Mouse (Mus musculus): ENCODE data around the gene Dctn1. TPM values are rescaled to one million over a fixed set of nuclear protein-coding genes. Genes with fewer than 3 reads are reported as not detected.

Gene Dctn1
- polyA plus RNA-seq, 1 experiment from 2014 or later = 153 TPM

DNA sequence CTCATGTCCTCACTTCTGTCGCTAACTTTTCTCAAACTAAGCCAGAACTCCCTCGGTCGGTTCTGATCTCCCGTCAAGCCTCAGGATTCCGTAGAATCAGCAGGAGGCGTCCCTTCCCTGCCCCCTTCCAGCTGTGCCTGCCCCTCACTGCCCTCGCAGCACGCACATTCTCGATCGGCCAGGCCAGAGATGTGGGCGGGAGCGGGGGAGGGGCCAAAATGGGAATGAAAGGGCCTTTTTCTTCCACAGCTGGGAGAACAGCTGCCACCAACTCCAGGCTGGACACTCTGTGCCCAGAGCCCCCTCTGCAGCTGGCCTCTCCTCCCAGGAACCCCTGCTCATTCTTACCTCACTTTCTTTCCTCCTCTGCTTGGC, 28.2 kb upstream of the Dctn1 start:
- no peaks in the 10 kb centered on the region for H3K9me3 ChIP-seq (replicated peaks)
- H3K4me1 ChIP-seq = peaks cover 50% of the 10 kb centered on the region
- H3K4me2 ChIP-seq = peak overlapping the region; percentile 47
- under 1% methylated on average over 12 of the region's 12 CpGs for WGBS
- peak overlapping the region; percentile 29 for H3K4me3 ChIP-seq (replicated peaks)
- H3K9ac ChIP-seq (replicated peaks) = peak overlapping the region; percentile 31
- peak overlapping the region; percentile 81 for H3K27ac ChIP-seq (replicated peaks)
- peak; percentile 51 for ATAC-seq (ENCODE audit: low FRiP score)
- peaks cover 11% of the 10 kb centered on the region; the same call in 1 of the 2 replicates for H3K27me3 ChIP-seq (replicated peaks)
- no peaks in the 10 kb centered on the region for H3K36me3 ChIP-seq

DNA sequence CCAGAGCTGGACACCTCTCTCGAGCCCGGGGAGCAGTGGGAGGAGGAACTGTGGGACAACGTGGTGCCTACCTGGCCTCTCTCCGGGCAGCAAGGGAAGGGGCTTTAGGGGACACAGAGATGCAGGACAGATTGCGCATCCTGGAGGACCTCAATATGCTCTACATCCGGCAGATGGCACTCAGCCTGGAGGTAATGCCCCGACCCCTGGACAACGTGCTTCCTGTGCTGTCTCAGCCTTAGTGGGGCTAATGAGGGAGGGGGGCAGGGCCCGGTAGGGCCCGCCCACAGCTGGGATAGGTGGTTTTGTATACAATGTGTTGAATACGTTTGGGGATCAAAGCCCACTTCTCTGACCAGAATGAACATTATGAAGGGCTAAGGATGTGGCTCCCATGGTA, 27.7 kb upstream of the Dctn1 start:
- peak; percentile 26 for ATAC-seq (ENCODE audit: low FRiP score)
- peaks cover 55% of the 10 kb centered on the region for H3K4me1 ChIP-seq

DNA sequence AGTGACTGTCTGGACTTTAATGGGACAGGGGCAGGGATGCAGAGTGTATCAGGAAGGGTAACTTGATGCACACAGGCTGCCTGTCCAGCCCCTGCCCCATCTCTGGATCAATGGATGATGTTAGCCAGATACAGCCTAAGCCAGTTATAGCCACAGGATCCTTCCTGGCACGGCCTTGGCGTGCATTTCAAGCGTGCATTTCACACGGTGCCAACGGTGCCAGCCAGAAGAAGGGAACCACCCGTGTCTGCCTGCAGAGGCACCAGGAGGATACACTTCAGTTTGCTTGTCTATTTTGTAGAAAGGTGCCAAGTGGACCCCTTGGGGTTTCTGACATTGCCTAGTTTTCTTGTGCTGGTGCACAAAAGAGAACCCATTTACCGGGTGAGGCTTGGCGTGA, 25.7 kb upstream of the Dctn1 start:
- ATAC-seq (ENCODE audit: low FRiP score) = no peak
- no peak overlapping the region for H3K9ac ChIP-seq (replicated peaks)
- H3K4me1 ChIP-seq = peaks cover 56% of the 10 kb centered on the region
- H3K27me3 ChIP-seq (replicated peaks) = peaks cover 11% of the 10 kb centered on the region; the same call in 1 of the 2 replicates
- H3K36me3 ChIP-seq = no peaks in the 10 kb centered on the region
- no peak overlapping the region for H3K27ac ChIP-seq (replicated peaks)
- H3K4me2 ChIP-seq = no peak overlapping the region
- WGBS = 77% methylated on average over 8 of the region's 8 CpGs
- no peak overlapping the region for H3K4me3 ChIP-seq (replicated peaks)
- H3K9me3 ChIP-seq (replicated peaks) = no peaks in the 10 kb centered on the region

More for the DNA sequence above, 27.7 kb upstream of the Dctn1 start:
- Histone ChIP-seq H3K4me3 (replicated peaks) (peak overlapping the region; percentile 29), H3K4me2 (peak overlapping the region; percentile 47), H3K36me3 (no peaks in the 10 kb centered on the region), H3K9ac (replicated peaks) (peak overlapping the region; percentile 31), H3K9me3 (replicated peaks) (no peaks in the 10 kb centered on the region), H3K27me3 (replicated peaks) (peaks cover 11% of the 10 kb centered on the region; the same call in 1 of the 2 replicates), H3K27ac (replicated peaks) (peak overlapping the region; percentile 81)
- WGBS = 0% methylated on average over 11 of the region's 11 CpGs

DNA sequence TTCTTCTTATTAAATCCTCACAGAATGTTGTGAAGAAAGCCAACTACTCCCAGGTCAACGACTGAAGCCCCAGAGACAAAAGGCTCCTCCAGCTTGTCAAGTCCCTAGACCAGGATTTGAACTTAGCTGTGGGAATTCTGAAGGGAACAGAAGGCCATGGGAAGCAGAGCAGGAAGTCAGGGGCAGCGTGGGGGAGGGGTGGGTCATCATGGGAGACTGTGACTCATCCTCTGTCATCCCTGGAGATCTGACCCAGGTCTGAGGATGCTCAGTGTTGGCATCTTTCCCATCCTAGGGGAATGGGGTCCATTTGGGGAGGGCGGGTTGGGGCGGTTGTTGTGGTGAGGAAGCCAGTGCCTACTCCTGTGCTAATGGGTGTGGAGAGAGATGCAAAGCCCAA, 24.1 kb upstream of the Dctn1 start:
- ATAC-seq (ENCODE audit: low FRiP score) = 0 out of 2 replicates have a peak, but pooled peaks have one; percentile 3
- H3K9ac ChIP-seq (replicated peaks) = peak overlapping the region; percentile 57
- 0 out of 2 replicates have a peak, but pooled peaks cover under 1% of the 10 kb centered on the region for H3K27me3 ChIP-seq (replicated peaks)
- H3K4me2 ChIP-seq = peak overlapping the region; percentile 80
- H3K36me3 ChIP-seq = 0 out of 2 replicates have a peak, but pooled peaks cover under 1% of the 10 kb centered on the region
- peak overlapping the region; percentile 41 for H3K4me3 ChIP-seq (replicated peaks)
- H3K27ac ChIP-seq (replicated peaks) = 0 out of 2 replicates have a peak overlapping the region, but pooled peaks have one; percentile 1
- no peaks in the 10 kb centered on the region for H3K9me3 ChIP-seq (replicated peaks)
- H3K4me1 ChIP-seq = peaks cover 48% of the 10 kb centered on the region
- 39% methylated on average over 4 of the region's 4 CpGs for WGBS

DNA sequence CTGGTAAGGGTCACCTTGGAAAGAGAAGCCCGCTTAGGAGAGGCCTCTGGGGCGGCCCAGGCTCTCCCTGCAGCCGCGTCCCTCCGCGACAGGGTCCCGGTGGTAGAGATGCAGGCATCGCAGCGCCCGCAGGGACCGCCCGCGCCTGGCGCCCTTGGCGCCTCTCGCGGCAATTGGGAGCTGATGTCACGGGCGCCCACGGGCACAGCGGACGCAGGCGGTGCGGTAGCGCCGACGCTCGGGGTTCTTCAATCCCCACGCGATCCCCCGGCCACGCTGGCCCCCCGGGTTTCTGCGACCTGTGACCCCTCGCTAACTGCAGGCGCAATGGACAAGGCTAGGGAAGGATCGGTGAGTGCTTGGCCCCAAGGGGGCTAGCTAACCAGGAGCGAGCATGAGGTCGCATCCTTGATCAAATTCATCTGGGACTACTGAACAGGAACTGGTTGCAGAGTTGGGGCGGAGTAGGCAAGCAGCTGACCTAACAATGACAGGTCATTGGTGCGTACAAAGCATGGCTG, 23.4 kb upstream of the Dctn1 start:
- 0 out of 2 replicates have a peak overlapping the region, but pooled peaks have one; percentile 1 for H3K27ac ChIP-seq (replicated peaks)
- H3K4me1 ChIP-seq = peaks cover 42% of the 10 kb centered on the region
- H3K27me3 ChIP-seq (replicated peaks) = no peaks in the 10 kb centered on the region
- 0 out of 2 replicates have a peak, but pooled peaks cover 3% of the 10 kb centered on the region for H3K36me3 ChIP-seq
- peak overlapping the region; percentile 41 for H3K4me3 ChIP-seq (replicated peaks)
- H3K4me2 ChIP-seq = peak overlapping the region; percentile 80
- 3% methylated on average over 41 of the region's 41 CpGs for WGBS
- ATAC-seq (ENCODE audit: low FRiP score) = peak; percentile 32; the same call in 1 of the 2 replicates
- no peaks in the 10 kb centered on the region for H3K9me3 ChIP-seq (replicated peaks)
- peak overlapping the region; percentile 57 for H3K9ac ChIP-seq (replicated peaks)

DNA sequence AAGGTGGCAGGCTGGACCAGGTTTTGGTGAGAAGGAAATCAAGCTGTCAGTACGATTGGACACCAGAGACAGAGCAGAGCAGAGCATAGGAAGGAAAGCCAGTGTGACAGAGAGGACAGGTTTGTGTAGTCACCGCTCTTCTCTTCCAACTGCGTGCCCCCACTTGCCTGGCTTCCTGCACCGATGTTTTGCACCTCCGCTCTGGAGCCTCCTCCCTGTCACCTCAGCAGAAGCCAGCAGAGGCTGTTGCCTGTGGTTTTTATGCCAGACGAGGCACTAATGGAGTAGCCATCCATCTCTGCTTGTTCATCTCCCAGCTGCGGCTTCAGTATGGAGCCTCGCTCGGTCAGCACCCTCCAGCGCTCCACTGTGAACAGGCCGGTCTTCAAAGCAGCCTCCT, 22.8 kb upstream of the Dctn1 start:
- no peak for ATAC-seq (ENCODE audit: low FRiP score)
- H3K9ac ChIP-seq (replicated peaks) = peak overlapping the region; percentile 57; the same call in 1 of the 2 replicates
- no peak overlapping the region for H3K27ac ChIP-seq (replicated peaks)
- H3K27me3 ChIP-seq (replicated peaks) = no peaks in the 10 kb centered on the region
- H3K36me3 ChIP-seq = 0 out of 2 replicates have a peak, but pooled peaks cover 3% of the 10 kb centered on the region
- H3K4me1 ChIP-seq = peaks cover 36% of the 10 kb centered on the region
- 37% methylated on average over 11 of the region's 11 CpGs for WGBS
- H3K4me3 ChIP-seq (replicated peaks) = no peak overlapping the region
- peak overlapping the region; percentile 80 for H3K4me2 ChIP-seq
- no peaks in the 10 kb centered on the region for H3K9me3 ChIP-seq (replicated peaks)

DNA sequence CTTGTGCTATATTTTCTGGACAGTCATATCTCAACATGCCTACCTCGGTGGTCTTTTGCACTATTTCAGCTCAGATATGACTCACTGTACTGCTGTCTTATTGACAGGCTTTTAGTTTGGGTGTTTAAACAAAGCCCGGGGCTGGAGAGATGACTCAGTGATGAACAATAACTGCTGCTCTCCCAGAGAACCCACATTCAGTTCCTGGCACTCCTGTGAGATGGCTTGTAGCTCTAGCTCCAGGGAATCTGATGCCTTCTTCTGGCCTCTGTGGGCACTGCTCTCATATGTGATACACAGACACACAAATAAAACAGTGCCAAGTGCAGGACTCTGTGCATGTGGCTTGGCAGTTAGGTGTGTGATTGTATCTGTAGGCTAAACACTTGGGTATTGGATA, 20.5 kb upstream of the Dctn1 start:
- Histone ChIP-seq H3K4me1 (peaks cover 15% of the 10 kb centered on the region), H3K9ac (replicated peaks) (no peak overlapping the region), H3K4me2 (no peak overlapping the region), H3K27me3 (replicated peaks) (no peaks in the 10 kb centered on the region), H3K27ac (replicated peaks) (no peak overlapping the region), H3K9me3 (replicated peaks) (no peaks in the 10 kb centered on the region), H3K4me3 (replicated peaks) (no peak overlapping the region), H3K36me3 (0 out of 2 replicates have a peak, but pooled peaks cover 6% of the 10 kb centered on the region)
- ATAC-seq (ENCODE audit: low FRiP score) = no peak
- WGBS = 79% methylated on average over 2 of the region's 2 CpGs

DNA sequence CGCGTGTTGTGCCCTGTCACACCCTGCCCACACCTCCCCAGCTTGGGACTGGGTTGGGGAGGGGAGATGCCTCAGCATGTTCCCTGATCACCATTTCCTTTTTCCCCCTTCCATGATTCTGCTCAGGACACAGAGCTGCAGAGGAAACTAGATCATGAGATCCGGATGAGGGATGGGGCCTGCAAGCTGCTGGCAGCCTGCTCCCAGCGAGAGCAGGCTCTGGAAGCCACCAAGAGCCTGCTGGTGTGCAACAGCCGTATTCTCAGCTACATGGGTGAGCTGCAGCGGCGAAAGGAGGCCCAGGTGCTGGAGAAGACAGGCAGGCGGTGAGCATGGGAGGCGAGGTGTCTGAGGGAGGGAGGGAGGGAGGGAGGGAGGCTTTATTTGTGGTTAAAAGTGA, 19.9 kb upstream of the Dctn1 start:
- no peak overlapping the region for H3K4me3 ChIP-seq (replicated peaks)

DNA sequence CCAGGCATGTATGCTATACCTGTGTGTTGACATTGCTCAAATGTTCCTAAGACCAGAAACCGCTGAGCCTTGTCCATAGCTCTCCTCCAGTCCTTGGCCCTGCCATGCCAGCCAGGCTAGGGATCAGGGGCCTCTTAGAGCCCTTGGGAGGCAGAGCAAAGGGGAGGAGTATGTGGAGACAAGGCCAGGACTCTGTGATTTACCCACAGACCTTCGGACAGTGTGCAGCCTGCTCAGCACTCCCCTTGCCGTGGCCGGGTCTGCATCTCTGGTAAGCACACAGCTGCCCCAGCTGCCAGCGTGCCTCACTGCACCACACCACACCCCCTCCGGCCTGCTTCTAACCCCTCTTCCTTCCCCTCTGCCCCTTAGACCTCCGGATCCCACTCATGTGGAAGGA, 18.4 kb upstream of the Dctn1 start:
- Histone ChIP-seq H3K4me3 (replicated peaks) (no peak overlapping the region), H3K36me3 (peaks cover 9% of the 10 kb centered on the region; the same call in 1 of the 2 replicates), H3K27ac (replicated peaks) (no peak overlapping the region), H3K9me3 (replicated peaks) (no peaks in the 10 kb centered on the region), H3K4me2 (no peak overlapping the region), H3K4me1 (peaks cover 9% of the 10 kb centered on the region), H3K27me3 (replicated peaks) (no peaks in the 10 kb centered on the region), H3K9ac (replicated peaks) (no peak overlapping the region)
- no peak for ATAC-seq (ENCODE audit: low FRiP score)
- whole genome bisulfite sequencing = 44% methylated on average over 7 of the region's 7 CpGs

More for the DNA sequence above, 19.9 kb upstream of the Dctn1 start:
- 0 out of 2 replicates have a peak, but pooled peaks cover 6% of the 10 kb centered on the region for H3K36me3 ChIP-seq
- H3K4me2 ChIP-seq = no peak overlapping the region
- H3K9ac ChIP-seq (replicated peaks) = no peak overlapping the region; the same call in 1 of the 2 replicates
- no peak for ATAC-seq (ENCODE audit: low FRiP score)
- H3K27me3 ChIP-seq (replicated peaks) = no peaks in the 10 kb centered on the region
- H3K27ac ChIP-seq (replicated peaks) = no peak overlapping the region
- 76% methylated on average over 9 of the region's 9 CpGs for WGBS
- H3K4me1 ChIP-seq = peaks cover 15% of the 10 kb centered on the region
- H3K9me3 ChIP-seq (replicated peaks) = no peaks in the 10 kb centered on the region

DNA sequence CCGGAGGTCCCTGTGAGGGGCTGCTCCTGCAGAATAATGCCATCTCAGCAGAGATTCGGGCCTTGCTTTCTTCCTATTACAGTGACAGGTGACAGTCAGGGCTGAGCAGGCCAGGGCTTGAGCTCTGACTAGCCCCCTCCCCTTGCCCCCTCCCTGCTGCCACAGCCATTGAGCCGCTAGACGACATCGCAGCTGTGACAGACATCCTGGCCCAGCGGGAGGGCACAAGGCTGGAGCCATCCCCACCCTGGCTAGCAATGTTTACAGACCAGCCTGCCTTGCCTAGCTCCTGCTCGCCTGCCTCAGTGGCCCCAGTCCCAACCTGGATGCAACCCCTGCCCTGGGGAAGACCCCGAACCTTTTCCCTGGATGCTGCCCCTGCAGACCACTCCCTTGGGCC, 14.0 kb upstream of the Dctn1 start:
- no peak overlapping the region for H3K4me2 ChIP-seq
- H3K36me3 ChIP-seq = peaks cover 19% of the 10 kb centered on the region
- WGBS = 34% methylated on average over 8 of the region's 8 CpGs

DNA sequence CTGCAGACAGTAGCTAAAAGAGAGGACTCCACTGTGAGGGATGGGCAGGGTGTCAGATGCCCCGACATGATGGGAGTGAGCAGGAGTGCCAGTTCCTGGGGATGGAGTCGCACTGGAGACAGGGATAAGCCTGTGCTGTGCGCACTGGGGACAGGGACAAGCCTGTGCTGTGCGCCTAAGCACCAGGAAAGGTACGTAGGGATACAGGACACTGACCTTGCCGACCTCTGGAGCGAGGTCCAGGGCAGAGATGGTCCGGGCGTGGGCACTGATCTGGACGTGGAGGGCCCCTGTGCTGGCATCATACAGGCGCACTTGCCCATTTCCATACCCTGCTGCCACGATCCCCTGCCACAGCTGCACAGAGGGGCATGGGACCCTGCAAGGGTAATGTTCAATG, 12.7 kb upstream of the Dctn1 start:
- Histone ChIP-seq H3K9ac (replicated peaks) (no peak overlapping the region), H3K36me3 (peaks cover 17% of the 10 kb centered on the region), H3K27me3 (replicated peaks) (no peaks in the 10 kb centered on the region), H3K4me2 (no peak overlapping the region), H3K9me3 (replicated peaks) (no peaks in the 10 kb centered on the region), H3K4me3 (replicated peaks) (no peak overlapping the region), H3K27ac (replicated peaks) (no peak overlapping the region), H3K4me1 (peaks cover 22% of the 10 kb centered on the region)
- 91% methylated on average over 12 of the region's 12 CpGs for WGBS
- no peak for ATAC-seq (ENCODE audit: low FRiP score)

More for the DNA sequence above, 14.0 kb upstream of the Dctn1 start:
- Histone ChIP-seq H3K9ac (replicated peaks) (no peak overlapping the region), H3K27me3 (replicated peaks) (no peaks in the 10 kb centered on the region), H3K27ac (replicated peaks) (no peak overlapping the region), H3K4me3 (replicated peaks) (no peak overlapping the region), H3K4me1 (peaks cover 19% of the 10 kb centered on the region), H3K9me3 (replicated peaks) (no peaks in the 10 kb centered on the region)
- no peak for ATAC-seq (ENCODE audit: low FRiP score)

DNA sequence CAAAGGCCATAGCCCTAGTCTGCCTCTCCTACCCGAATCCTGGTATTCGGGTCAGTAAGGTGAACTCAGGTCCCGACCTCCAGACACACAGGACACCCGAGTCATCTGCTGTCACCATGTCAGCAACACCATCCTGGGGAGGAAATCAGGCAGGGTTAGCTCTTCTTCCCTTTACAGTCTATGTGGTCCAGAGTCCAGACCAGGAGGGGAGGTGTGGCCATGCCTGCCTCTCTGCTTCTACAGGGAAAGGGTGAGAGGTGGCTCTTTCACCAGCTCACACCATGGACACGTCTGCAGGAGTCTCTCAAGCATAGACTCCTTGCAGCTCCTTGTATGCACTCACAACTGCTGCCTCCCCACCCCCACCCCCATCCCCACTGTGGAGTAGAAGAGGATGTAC, 12.2 kb upstream of the Dctn1 start:
- H3K4me2 ChIP-seq = no peak overlapping the region
- no peaks in the 10 kb centered on the region for H3K27me3 ChIP-seq (replicated peaks)
- peaks cover 22% of the 10 kb centered on the region for H3K4me1 ChIP-seq
- H3K36me3 ChIP-seq = peaks cover 17% of the 10 kb centered on the region
- ATAC-seq (ENCODE audit: low FRiP score) = no peak
- H3K9me3 ChIP-seq (replicated peaks) = no peaks in the 10 kb centered on the region
- H3K9ac ChIP-seq (replicated peaks) = no peak overlapping the region
- H3K27ac ChIP-seq (replicated peaks) = no peak overlapping the region
- WGBS = 80% methylated on average over 5 of the region's 5 CpGs
- no peak overlapping the region for H3K4me3 ChIP-seq (replicated peaks)

Data from neural tube, embryonic 15.5 days (tissue).